Mouse (Mus musculus): Measurements from ENCODE around the gene Agmo.

DNA sequence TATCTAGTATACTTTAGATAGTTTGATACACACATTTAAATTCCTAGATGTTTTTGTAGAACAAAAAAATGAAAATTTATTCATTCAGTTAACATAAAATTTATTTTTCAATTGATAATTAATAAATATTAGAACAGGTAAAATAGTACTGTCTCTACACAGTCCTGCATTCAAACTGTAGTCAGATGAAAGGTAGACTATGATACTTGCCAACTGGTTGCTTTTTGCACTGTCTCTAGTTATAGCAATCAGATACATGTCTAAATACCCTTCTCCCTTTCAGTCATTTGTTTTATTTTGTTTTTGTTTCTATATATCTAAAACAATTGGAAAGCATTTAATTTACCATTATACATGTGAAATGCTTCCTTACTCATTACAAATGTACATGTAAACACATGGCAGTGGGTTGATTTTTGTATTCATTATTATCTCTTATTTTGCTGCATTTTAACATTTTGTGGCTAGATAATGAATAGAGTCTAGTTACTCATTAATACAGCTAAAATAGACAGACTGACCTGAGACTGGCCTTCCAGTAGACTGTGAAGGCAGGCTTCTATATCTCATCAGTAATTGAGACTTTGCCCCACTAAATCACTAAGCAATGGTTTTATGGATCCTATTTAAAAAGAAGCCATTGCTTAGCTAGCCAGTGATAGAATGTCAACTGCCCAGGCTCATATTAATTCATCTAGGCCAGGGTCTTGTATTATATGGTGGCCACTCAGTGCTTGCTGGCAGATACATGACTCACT, 18.5 kb downstream of the Agmo start:
- TF ChIP-seq CTCF (IDR thresholded peaks at IDR 0.05; ENCODE audit: low read depth) (no peak), EP300 (IDR thresholded peaks at IDR 0.05; ENCODE audit: low read depth) (no peak)

All from liver, postnatal 0 days (tissue).